Mouse (Mus musculus): ENCODE results near the gene Mycl. TPM values are rescaled to one million over a fixed set of nuclear protein-coding genes. Genes with fewer than 3 reads are reported as not detected.
"Not testable (repeated sequence)": the region's sequence is repeated elsewhere in the genome, so short reads cannot be mapped to it uniquely, and the experiment has no call there.

The Mycl gene
- total RNA-seq, 2 experiments from 2014 or later = 1.7 to 2.5 TPM

DNA sequence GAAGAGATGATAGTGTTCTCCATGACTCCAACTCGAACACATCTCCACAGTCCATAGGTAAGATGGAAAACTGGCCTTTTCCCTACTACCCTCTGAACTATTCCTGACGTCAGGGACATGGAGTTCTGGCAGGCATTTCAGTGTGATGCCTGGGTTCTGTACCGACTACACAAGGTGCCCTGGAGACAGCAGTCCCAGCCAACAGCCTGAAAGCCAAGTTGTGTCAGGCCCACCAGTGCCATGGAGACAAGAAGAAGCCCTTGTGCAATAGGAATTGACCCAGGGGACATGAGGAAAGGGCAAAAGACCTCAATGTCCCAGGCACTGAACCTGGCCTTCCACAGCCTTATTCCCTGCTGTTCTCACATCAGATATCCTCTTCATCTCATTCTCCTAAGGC, 15.6 kb upstream of the Mycl start:
- no peak for ATAC-seq (replicated peaks; ENCODE audit: low FRiP score, poor library complexity, severe bottlenecking)

DNA sequence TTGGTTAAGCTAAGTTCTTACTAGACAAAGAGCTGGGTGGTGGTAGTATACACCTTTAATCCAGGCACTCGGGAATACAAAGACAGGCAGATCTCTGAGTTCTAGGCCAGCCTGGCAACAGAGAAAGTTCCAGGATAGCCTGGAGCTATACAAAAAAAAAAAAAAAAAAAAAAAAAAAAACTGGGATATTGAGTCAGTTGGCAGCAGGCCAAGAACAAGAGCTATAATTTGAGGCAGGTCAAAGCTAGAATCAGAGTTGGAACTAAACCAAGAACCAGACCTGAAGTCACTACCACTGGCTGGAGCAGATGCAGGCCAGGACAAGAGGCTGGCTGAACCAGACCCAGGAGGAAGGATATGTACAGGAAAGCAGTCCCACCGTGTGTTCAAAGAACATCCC, 14.8 kb upstream of the Mycl start:
- no peak for ATAC-seq (replicated peaks; ENCODE audit: low FRiP score, poor library complexity, severe bottlenecking)

GRCm38 (mm10) chr4:122981238-122981637, 14.2 kb upstream of the Mycl start:
- ATAC-seq (replicated peaks; ENCODE audit: low FRiP score, poor library complexity, severe bottlenecking) = no peak

DNA sequence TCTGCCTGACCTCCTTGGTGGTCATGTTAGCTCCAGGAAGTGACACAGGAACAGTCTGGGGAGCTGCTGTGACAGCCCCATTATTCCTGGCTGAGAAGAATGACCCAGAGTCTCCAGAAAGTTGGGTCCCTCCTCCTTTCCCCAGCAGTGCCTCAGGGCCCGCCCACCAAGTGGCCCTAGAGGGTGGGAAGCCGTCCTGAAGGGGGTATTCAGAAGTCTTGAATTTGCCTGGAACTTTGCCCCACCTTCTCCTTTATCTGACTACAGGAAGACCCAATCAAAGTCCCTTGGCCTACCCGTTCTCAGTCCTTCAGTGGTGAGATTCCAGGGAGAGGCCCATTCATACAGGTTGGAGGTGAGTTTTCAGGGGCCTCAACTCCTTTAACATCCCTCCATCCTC, 13.5 kb upstream of the Mycl start:
- ATAC-seq (replicated peaks; ENCODE audit: low FRiP score, poor library complexity, severe bottlenecking) = no peak

DNA sequence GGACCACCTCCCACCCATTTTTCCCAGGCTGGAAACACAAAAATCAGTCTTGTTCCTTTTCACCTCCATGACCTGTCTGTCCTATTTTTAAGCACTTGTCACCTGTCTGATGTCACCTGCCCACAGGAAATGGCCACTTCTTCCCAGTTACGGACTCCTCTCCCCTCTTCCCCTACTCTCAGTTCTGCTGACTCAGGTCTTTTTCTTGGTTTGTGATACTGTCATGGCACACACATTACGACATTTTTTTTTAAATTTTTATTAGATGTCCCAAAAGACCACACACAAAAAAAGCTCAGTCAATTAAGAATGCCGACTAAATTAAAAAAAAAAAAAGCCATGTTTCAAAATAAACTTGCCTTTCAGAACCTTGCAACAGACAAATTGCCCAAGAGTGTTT, 12.9 kb upstream of the Mycl start:
- ATAC-seq (replicated peaks; ENCODE audit: low FRiP score, poor library complexity, severe bottlenecking) = no peak

DNA sequence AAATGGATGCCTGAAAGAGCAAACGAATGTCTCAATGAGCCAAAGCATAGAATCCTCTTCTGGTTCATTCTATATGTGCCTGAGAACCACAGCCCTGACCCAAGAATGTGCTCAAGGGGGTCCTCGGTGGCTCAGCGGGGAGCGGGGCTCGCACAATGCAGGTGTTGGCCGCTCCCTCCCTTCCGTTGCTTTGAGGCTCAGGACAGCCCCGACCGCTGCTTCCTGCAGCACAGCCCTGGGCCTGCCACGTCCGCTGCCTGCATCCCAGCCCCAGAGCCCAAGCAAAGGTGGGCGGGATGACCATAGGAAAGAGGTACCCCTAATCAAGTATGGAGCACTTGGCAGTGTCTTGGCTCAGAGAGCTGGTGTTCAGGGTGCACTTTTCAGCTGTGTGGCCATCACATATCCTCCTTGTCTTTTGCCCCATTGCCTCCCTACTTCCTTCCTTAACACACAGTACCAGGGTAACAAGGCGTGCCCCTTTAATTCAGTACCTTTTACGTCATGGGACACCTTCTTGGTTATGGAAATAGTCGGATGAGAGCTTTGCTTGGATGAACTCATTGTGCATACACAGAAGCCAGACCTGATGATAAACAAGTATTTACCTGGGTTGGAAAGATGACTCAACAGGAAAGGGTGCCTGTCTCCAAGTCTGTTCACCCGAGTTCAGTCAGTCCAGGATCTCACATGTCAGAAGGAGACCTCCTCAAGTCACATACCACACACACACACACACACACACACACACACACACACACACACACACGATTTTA, 11.8 kb upstream of the Mycl start:
- ATAC-seq (replicated peaks; ENCODE audit: low FRiP score, poor library complexity, severe bottlenecking) = no peak

DNA sequence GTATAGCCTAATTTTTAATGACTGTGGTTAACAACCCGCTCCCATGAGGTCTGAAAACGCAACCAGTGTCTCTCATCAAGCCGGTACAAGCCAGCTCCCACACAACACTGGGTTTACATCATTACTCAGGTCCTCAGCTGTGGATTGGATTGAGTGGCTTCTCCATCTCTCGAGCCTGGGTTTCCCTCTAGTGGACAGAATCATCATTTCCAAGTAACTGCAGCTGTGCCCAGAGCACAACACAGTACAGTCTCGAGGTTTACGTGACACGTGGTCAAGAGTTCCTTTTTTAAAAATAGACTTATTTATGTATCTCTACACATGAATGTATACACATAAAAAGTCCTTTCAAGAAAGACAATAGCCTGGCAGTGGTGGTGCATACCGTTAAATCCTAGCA, 10.3 kb upstream of the Mycl start:
- ATAC-seq (replicated peaks; ENCODE audit: low FRiP score, poor library complexity, severe bottlenecking) = no peak; the same call in 1 of the 2 replicates

- no peak for ATAC-seq (replicated peaks; ENCODE audit: low FRiP score, poor library complexity, severe bottlenecking)
These were observed 8.0 kb upstream of the Mycl start for GRCm38 (mm10) chr4:122987421-122987820.

DNA sequence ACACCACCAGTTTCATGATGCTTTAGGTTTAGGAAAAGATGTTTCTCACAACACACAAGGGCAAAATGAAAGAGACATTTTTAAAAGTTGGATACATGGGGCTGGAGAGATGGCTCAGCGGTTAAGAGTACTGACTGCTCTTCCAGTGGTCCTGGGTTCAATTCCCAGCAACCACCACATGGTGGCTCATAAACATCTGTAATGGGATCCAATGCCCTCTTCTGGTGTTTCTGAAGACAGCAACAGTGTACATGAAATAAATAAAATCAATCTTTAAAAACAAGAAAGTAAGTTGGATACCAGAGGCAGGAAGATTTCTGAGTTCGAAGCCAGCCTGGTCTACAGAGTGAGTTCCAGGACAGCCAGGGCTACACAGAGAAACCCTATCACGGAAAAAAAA, 7.4 kb upstream of the Mycl start:
- not testable (repeated sequence) for ATAC-seq (replicated peaks; ENCODE audit: low FRiP score, poor library complexity, severe bottlenecking)

DNA sequence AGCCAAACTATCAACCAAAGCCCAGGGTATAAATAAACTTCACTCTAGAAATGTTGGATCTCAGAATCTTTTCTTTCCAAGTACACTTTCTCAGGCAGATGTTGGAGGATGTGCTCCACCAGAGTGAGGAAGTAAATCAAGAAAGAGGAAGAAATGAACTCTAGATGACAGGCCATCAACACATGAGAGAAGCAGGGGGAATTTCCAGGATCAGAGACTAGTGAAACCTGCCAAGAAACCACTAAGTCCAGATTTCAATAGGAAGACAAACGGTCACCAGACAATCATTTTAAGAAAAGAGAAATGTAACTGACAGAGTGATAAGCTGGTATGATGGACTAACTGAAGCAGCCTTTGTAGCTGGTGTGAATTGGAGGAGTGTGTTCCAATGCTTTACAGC, 4.3 kb upstream of the Mycl start:
- no peak for ATAC-seq (replicated peaks; ENCODE audit: low FRiP score, poor library complexity, severe bottlenecking)

- no peak for ATAC-seq (replicated peaks; ENCODE audit: low FRiP score, poor library complexity, severe bottlenecking)
These were observed 3.2 kb upstream of the Mycl start for GRCm38 (mm10) chr4:122992276-122992675.

DNA sequence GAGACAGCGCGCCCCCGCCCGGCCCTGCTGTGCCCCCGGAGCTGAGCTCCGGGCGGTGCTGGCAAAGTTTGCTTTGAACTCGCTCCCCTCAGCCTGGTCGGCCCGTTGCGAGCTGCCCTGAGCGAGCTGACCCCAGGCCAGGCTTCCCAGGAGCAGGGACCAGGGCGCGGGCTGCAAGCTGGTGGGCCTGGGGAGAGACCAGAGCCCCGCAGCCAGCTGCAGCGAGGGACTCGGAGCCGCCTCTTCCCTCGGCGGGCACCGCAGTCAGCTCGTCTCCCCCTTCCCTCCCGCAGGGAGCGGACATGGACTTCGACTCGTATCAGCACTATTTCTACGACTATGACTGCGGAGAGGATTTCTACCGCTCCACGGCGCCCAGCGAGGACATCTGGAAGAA, 767 bp downstream of the Mycl start:
- ATAC-seq (replicated peaks; ENCODE audit: low FRiP score, poor library complexity, severe bottlenecking) = no peak

DNA sequence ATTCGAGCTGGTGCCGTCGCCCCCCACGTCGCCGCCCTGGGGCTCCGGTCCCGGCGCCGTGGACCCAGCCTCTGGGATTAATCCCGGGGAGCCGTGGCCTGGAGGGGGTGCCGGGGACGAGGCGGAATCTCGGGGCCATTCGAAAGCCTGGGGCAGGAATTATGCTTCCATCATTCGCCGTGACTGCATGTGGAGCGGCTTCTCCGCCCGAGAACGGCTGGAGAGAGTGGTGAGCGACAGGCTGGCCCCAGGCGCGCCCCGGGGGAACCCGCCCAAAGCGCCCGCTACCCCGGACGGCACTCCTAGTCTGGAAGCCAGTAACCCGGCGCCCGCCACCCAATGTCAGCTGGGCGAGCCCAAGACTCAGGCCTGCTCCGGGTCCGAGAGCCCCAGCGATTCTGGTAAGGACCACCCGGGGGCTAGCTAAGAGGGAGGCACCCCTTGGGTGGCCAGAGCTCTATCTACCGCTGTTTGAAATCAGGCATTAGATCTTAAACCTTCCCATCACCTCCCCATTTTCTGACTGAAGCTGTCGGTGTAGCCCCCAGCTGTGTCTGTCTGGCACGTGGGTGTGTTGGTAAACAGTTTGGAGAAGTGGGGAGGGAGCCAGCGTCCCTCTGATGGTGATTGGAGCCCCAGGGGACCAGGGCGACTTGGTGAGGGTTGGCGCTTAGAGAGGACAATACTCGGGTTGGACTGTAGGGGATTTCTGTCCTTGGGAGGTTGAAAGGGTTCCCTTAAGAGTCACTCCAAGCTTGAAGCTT, 1.3 kb downstream of the Mycl start:
- no peak for ATAC-seq (replicated peaks; ENCODE audit: low FRiP score, poor library complexity, severe bottlenecking)

GRCm38 (mm10) chr4:122998537-122999262, 3.2 kb downstream of the Mycl start:
- ATAC-seq (replicated peaks; ENCODE audit: low FRiP score, poor library complexity, severe bottlenecking) = no peak

GRCm38 (mm10) chr4:122999263-122999691, 3.8 kb downstream of the Mycl start:
- no peak for ATAC-seq (replicated peaks; ENCODE audit: low FRiP score, poor library complexity, severe bottlenecking)

DNA sequence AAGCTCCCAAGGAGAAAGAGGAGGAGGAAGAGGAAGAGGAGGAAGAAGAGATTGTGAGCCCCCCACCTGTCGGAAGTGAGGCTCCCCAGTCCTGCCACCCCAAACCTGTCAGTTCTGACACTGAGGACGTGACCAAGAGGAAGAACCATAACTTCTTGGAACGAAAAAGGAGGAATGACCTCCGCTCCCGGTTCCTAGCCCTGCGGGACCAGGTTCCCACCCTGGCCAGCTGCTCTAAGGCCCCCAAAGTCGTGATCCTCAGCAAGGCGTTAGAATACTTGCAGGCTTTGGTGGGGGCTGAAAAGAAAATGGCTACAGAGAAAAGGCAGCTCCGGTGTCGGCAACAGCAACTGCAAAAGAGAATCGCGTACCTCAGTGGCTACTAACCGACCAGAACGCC, 4.7 kb downstream of the Mycl start:
- ATAC-seq (replicated peaks; ENCODE audit: low FRiP score, poor library complexity, severe bottlenecking) = no peak

GRCm38 (mm10) chr4:123000617-123001342, 5.3 kb downstream of the Mycl start:
- ATAC-seq (replicated peaks; ENCODE audit: low FRiP score, poor library complexity, severe bottlenecking) = no peak

- ATAC-seq (replicated peaks; ENCODE audit: low FRiP score, poor library complexity, severe bottlenecking) = no peak
These were observed 9.9 kb downstream of the Mycl start for GRCm38 (mm10) chr4:123005054-123005966.

DNA sequence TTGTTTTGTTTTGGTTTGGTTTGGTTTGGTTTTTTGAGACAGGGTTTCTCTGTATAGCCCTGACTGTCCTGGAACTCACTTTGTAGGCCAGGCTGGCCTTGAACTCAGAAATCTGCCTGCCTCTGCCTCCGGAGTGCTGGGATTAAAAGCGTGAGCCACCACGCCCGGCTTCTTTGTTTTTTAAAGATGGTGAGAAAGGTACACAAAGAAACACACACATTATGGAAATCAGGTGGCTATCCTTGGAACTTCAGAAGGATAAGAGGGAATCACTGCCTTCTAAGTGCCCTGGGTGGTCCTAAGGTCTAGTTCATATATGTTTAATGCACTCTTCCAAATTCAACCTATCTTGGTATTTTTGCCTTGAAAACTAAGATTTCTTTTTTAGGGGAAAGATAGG, 17.0 kb downstream of the Mycl start:
- not testable (repeated sequence) for ATAC-seq (replicated peaks; ENCODE audit: low FRiP score, poor library complexity, severe bottlenecking)
